Mouse (Mus musculus) erythroblast, adult 5-6 weeks (primary cell): ENCODE results near the gene Krt6b. TPM values are rescaled to one million over a fixed set of nuclear protein-coding genes. Genes with fewer than 3 reads are reported as not detected.
"Not testable (repeated sequence)": the region's sequence is repeated elsewhere in the genome, so short reads cannot be mapped to it uniquely, and the experiment has no call there.

ENCODE experiments used
- ATAC-seq: replicated peaks from 2 replicates; pipeline ENCODE4 v1.8.0; 2016; ENCODE audit warnings: moderate number of reproducible peaks, mild to moderate bottlenecking, moderate TSS enrichment, inconsistent platforms; ENCODE audit not compliant: poor library complexity, low FRiP score, severe bottlenecking
- total RNA-seq, 2 experiments: library from RNA; stranded (forward) in 1 of 2; stranded (reverse) in 1 of 2; fragments of 150-400 nt in 1 of 2; fragments of 200-764, 138-1000 nt in 1 of 2; gene quantifications; 2 replicates each; pipeline versions ENCODE4 v1.2.3 to v1.2.4; 2015 to 2017; ENCODE audit warnings: low replicate concordance in 2 of 2

Gene Krt6b
- not detected in 2 replicates for total RNA-seq (2015; ENCODE audit: low replicate concordance)
- not detected in 2 replicates for total RNA-seq (2017; ENCODE audit: low replicate concordance)

- no peak for ATAC-seq
These were observed at the start of gene Krt6b for GRCm38 (mm10) chr15:101680187-101680586. TSS of gene Krt6b (minus strand) at chr15:101680287.

- no peak for ATAC-seq
These were observed 44.6 kb upstream of the Krt6b start for GRCm38 (mm10) chr15:101724686-101725085.

- ATAC-seq: no peak
These were observed 35.7 kb upstream of the Krt6b start for GRCm38 (mm10) chr15:101715831-101716230.

GRCm38 (mm10) chr15:101714356-101714755 is 34.3 kb upstream of the Krt6b start:
- no peak for ATAC-seq

GRCm38 (mm10) chr15:101713731-101714130 is 33.6 kb upstream of the Krt6b start:
- no peak for ATAC-seq

- ATAC-seq: no peak
These were observed 32.6 kb upstream of the Krt6b start, which contains the start of gene Krt5 for GRCm38 (mm10) chr15:101712720-101713119. TSS of gene Krt5 (minus strand) at chr15:101712898.

- ATAC-seq: no peak
These were observed 28.6 kb upstream of the Krt6b start for GRCm38 (mm10) chr15:101708683-101709082.

GRCm38 (mm10) chr15:101707454-101707853 is 27.4 kb upstream of the Krt6b start:
- ATAC-seq: no peak

GRCm38 (mm10) chr15:101704066-101704465 is 24.0 kb upstream of the Krt6b start:
- ATAC-seq: no peak

- no peak for ATAC-seq
These were observed 22.3 kb upstream of the Krt6b start for GRCm38 (mm10) chr15:101702380-101702779.

- ATAC-seq: no peak
These were observed 19.8 kb upstream of the Krt6b start for GRCm38 (mm10) chr15:101699866-101700265.

- no peak for ATAC-seq
These were observed 19.1 kb upstream of the Krt6b start for GRCm38 (mm10) chr15:101699192-101699591.

- ATAC-seq: no peak
These were observed 17.5 kb upstream of the Krt6b start for GRCm38 (mm10) chr15:101697326-101698188.

- ATAC-seq: no peak
These were observed 14.1 kb upstream of the Krt6b start, which contains the start of gene Krt6a for GRCm38 (mm10) chr15:101694207-101694606. TSS of gene Krt6a (minus strand) at chr15:101694307.

- ATAC-seq: not testable (repeated sequence)
These were observed 10.4 kb upstream of the Krt6b start for GRCm38 (mm10) chr15:101690460-101690859.

GRCm38 (mm10) chr15:101688161-101688560 is 8.1 kb upstream of the Krt6b start:
- no peak for ATAC-seq

- ATAC-seq: no peak
These were observed 4.1 kb downstream of the Krt6b start for GRCm38 (mm10) chr15:101675978-101676377.

- ATAC-seq: no peak
These were observed 27.3 kb downstream of the Krt6b start for GRCm38 (mm10) chr15:101652736-101653265.

- no peak for ATAC-seq
These were observed 32.8 kb downstream of the Krt6b start, which contains the start of gene Gm5478 for GRCm38 (mm10) chr15:101647280-101647679. TSS of gene Gm5478 (minus strand) at chr15:101647380.

- ATAC-seq: no peak
These were observed 52.2 kb downstream of the Krt6b start, which contains the start of gene Gm5414 for GRCm38 (mm10) chr15:101627884-101628283. TSS of gene Gm5414 (minus strand) at chr15:101628188.
